Mouse (Mus musculus): ENCODE results near the gene Prr15l. TPM values are rescaled to one million over a fixed set of nuclear protein-coding genes. Genes with fewer than 3 reads are reported as not detected.

Prr15l gene
- total RNA-seq, 2 experiments from 2014 or later, result not detected

DNA sequence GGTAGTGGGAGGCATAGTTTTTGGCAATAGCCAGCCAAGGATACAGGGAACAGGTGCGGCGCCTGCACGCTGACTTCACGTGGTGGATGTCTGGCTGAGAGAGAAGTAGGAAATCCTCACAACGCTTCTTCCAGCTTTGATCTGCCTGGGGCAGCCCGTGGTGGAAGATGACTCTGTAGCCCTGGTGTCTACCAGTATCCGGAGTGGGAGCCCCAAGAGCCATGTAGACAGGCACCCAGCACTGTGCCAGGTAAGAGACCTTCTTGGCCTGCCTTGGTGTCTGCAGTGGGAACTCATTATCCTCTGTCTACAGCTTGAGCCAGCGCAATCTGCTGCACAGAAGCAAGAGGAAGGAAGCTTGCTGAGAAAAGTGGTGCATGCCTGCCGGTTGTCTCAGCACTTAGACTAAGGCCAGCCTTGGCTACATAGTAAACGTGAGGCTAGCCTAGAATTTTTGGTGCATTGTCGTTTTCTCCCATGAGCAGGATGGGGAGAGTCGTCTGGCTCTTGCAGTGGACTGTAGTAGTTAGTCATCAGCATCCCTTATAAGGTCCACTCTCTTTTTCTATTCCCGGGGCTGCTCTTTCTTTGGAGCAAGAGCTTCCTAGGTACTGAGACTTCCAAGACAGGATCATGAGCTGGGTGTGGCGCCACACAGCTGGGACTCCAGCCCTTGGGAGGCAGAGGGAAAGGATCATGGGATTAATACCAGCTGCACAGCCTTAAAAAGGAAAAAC lies 17.1 kb downstream of the Prr15l start:
- no peak for DNase-seq (ENCODE audit: low spot score in 2 of 2)

DNA sequence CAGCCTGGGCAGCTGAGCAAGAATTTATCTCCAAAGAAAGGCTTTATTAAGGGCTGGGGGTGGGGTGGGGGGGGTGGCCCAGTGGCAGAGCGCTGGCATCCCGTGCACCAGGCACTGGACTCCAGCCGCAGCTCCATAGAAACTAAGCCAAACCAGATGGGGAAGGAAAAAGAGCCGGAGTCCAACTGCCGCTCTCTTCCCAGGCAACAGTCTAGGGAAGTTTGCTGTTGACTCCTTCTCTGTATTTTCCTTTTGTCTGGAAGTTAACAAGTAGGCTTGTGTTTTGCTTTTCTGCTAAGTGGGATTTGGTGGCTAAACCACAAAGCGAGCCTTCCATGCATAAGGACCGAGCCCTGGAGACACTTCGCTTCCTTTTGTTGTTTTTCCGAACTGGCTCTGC lies 18.6 kb downstream of the Prr15l start:
- no peak for DNase-seq (ENCODE audit: low spot score in 2 of 2)

DNA sequence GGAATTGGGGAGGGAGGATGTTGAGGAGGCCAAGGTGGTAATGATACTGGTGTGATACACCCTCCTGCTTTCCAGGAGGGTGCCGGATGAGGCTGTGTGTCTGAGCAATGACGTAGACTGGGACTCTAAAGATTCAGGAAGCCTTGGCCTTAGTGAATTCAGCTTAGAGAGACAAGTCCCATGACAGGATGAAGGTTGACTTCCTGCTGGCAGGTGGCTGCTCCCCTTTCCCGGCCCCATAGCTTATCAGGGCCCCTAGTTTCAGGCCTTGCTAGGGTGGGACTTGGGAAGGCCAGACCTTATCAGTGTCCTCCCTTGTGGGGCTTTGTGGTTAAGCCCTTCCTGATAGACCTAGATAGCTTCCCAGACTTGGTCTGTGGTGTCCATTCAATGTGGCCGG lies 19.9 kb downstream of the Prr15l start:
- DNase-seq (ENCODE audit: low spot score in 2 of 2), result no peak

DNA sequence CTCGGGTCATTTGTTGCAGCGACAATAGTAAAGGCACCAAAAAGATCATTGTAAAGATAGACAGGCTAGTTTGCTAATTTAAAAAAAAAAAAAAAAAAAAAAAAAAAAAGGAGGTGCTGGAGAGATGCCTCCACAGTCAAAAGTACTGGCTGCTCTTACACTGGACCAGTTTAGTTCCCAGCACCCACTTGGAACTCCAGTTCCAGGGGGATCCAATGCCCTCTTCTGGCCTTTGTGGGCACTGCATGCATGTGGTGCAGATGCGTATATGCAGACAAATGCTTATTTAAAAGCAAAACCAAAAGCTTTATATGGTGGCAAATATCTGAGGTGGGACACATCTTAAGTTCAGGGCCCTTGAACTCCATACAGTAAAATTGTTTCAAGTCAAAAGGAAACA lies 22.9 kb downstream of the Prr15l start:
- DNase-seq (ENCODE audit: low spot score in 2 of 2), result no peak

DNA sequence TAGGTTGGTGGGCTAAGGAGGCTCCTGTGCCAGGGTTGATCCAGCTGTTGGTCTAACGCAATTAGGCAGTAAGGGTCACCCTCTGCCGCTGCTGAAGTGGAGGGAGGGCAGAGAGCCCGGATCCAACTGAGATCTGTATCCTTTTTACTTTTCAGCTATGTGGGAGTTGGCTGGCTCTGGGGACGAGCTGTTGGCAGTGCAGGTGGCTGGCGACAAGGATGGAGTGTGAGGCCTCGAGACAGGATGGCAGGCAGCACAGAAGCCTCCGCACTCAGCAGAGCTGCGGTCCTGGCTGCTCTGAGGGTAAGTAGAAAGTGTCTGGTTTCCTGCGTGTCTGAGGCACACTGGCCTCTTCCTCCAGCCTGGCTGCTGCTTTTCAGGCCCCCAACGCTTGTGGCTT lies 24.5 kb downstream of the Prr15l start:
- no peak for DNase-seq (ENCODE audit: low spot score in 2 of 2)

DNA sequence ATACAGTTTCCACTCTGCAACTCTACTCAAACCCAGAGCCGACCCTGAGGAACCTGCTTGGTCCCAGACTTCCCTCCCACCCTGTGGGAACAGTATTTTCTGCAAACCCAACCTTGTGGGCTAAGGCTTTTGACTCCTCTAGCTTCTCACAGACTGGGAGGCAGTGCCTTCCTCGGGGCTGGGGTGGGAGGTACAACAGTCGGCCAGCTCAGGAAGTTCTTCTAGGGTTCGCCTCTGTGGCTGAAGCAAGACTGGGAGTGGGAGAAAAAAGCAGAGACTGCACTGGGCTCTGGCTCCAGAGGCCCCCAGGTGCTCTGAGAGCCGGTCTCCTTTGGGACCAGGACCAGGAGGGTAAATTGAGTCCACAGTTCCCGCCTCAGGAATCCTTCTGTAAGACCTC lies 25.0 kb downstream of the Prr15l start:
- no peak for DNase-seq (ENCODE audit: low spot score in 2 of 2)

DNA sequence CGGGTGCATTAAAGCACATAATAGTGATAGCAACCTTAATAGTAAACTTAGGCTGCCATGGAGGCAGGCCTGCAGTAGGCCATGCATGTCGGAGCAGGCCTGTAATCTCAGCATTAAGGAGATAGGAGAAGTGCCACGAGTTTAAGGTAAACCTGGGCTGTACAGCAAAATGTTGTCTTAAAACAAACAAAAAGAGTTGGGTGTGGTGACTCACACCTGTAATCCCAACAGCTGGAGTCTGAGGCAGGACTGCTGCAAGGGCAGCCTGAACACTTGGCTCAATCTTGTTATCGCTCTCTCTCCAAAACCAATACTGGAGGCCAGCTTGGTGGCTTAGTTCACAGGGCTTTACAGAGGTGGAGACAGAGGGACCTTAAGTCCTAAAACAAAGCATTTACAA lies 27.2 kb downstream of the Prr15l start:
- DNase-seq (ENCODE audit: low spot score in 2 of 2), result no peak

DNA sequence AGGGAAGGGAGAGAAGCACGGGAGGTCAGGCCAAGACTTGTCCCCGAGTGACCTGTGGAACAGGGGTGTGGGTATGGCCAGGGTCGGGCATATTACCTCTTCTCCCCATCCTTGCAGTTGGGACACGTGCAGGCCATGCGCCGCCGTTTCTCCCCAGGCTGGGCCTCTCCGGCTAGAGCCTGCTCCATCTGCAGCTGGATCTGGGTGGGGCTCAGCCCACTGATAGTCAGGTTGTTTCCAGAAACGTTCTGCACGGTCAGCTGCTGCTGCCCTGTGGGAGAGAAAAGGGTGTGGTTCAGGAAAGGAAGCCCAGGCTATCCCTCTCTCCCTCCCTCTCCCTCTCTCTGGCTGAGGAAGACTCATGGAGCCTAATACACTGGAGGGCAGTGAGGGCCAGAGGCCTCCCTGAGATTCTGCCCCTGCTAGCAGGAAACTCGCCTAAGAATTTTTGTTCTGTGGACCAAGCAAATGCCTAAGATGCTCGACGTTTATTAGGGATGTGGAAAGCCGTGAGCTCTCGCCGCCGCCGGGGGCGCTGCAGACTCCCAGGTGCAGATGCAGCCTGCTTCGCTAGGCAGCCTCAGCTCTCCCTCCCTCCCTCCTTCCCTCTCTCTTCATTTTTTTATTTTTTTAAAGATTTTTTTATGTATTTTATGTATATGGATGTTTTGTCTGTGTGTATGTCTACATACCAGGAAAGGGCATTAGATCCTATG lies 28.3 kb downstream of the Prr15l start:
- DNase-seq (ENCODE audit: low spot score in 2 of 2), result no peak

DNA sequence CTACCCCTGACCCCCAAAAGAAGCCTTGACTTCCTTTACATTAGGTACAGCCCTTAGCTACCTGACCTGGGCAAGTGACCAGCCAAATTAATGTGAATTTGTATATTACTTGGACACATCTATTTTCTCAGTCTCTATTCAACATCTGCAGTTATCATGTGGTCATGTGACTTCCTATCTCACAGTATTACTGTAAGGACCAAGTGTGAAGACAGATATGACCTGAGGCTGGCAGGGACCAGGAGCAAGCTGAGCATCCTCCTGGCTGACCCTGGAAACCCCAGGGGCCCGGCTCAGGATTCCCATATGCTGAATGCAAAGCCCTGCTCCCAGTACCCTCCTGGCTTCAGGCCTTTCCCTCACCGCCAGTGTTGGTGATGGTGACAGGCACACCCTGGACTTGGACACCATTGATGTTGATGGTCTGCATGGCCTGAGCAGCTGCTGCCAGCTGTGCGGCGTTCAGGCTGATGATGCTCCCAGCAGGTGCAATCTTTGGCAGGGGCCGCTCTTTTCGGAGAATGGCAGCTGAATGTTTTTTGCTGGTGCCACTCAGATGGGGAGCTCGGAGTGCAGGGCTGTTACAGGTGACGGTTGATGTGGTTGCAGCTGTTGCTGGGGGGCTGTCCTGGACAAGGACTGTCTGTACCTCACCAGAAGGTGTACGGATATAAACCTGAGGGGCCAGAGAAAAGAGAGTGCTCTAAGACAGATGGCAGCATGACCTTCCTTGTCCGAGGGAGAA lies 29.3 kb downstream of the Prr15l start:
- no peak for DNase-seq (ENCODE audit: low spot score in 2 of 2)

DNA sequence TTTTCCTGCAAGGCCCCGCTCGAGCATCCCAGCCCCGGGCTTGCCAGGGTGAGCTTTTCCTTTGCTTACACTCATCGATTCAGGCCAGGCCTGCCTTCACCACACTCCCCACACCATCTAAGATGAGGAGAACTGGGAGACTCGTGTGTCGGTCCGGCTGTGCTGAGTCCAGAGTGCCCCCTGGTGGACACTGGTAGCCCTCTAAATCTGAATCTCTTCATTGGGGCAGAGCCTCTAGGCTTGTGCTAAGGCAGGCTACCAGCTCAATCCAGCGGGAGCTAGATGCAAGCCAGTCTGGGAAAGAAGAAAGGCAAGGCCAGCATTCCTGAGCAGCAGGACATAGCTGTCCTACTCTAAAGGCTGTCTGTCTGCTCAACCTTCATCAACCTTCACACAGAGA lies 35.7 kb downstream of the Prr15l start:
- DNase-seq (ENCODE audit: low spot score in 2 of 2), result peak; percentile 82 to 94

DNA sequence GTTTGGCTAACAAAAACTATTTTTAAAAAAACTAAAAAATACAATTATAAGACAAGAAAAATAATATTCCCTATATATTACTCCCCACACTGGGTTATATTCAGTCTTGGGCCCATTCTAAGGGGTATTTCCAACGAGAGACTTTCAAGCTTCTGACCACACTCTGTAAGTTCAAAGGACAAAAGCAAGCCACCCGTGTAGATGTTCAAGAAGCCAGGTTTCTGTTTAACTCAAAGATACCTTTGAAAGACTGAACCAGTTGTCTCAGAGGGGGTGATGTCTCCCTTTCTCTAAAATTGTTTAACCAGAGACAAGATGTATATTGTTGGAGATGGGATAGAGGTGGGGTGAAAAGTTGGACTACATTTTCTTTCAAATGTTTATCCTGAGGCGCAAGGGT lies 38.3 kb downstream of the Prr15l start:
- no peak for DNase-seq (ENCODE audit: low spot score in 2 of 2)

DNA sequence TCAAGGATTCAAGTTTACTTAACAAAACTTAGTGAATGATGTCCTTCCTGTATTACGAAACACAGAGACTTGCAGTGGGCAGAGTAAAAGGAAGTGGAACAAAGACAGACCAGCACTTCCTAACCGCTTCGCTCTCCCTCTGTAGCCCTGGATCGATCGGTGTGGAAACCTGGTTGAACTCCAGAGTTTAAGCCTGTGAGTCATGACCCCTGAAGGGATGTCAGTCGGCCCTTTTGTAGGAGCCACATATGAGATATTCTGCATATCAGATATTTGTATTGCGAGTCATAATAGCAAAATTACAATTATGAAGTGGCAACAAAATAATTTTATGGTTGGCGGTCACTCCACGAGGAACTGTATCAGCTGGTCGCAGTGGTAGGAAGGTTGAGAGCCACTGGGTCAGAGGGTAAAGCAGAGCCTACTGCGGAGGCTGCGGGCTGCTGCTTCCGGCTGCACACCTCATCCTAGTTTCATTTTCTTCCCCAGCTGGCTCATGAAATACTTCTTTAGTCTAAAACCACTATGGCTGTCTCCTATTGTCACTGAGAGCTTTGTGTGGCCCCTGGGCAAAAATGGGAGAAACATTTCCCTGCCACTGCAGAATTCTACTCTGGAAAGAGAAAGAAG lies 39.1 kb downstream of the Prr15l start:
- DNase-seq (ENCODE audit: low spot score in 2 of 2), result no peak

DNA sequence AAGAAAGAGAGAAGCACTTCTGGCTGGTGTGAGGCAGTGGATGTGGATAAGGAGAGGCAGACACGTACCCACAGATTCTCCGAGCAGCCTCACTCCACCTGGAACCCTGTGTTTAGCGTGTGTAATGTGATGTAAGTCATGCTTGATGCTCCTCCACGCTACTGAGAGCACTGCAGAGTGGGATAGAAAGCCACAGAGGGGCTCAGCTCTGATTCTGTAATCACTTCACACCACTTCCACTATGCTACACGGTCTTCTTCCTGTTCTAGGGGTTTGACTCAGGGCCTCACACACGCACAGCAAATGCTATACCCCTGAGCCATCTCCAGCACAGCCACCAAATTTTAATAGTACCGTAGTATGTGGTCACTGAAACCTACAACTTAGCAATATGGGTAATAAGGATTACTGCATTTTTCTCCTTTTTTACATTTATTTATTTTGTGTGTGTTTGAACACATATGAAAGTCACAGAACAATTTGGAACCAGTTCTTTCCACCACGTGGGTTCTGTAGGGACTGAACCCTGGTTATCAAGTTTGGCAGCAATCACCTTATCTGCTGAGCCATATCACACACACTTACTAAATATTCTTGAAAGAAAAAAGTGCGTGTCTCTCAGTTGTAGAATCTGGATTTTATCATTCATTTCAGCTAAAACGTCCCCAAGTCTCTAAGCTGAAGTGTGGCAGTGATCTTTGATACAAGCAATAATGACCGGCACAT lies 39.8 kb downstream of the Prr15l start:
- DNase-seq (ENCODE audit: low spot score in 2 of 2), result no peak

DNA sequence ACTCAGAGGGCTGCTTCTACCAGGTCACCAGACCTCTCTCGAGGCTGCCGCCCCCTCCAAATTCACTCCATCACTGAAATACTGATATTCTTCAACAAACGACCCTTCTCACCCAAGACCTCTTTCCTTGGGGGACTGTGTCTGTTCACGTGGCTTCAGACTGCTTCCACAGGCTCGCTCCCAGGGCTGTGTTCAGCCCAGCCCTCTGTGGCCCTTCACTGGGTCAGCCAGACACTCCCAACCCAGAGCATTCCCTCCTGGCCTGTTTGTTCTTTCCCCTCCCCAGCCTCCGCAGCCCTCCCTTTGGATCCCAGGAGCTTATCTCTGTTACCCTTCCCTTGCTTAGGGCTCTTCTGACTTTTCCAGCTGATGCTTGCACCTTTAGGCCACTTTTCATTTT lies 40.6 kb downstream of the Prr15l start:
- no peak for DNase-seq (ENCODE audit: low spot score in 2 of 2)

DNA sequence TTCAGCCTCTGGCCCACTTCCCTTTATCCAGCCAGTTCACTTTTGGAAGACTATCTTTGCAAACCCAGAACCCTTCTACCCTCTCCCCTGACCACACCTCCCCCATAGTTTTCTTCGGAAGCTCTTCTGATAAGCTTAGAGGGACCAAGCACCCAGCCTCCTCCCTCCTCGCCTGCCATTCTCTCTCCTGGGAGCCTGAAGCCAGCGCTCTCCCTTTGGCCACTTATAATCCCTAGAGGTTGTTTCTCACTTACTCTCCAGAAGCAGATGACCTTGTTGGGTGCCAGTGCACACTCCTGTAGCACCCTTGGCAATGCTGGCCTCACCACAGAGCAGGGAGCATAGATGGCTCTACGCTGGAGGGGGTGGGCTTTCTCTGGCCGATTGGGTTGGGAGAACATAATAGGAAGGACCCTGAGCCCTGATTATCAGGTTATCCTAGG lies 41.4 kb downstream of the Prr15l start:
- no peak for DNase-seq (ENCODE audit: low spot score in 2 of 2)

DNA sequence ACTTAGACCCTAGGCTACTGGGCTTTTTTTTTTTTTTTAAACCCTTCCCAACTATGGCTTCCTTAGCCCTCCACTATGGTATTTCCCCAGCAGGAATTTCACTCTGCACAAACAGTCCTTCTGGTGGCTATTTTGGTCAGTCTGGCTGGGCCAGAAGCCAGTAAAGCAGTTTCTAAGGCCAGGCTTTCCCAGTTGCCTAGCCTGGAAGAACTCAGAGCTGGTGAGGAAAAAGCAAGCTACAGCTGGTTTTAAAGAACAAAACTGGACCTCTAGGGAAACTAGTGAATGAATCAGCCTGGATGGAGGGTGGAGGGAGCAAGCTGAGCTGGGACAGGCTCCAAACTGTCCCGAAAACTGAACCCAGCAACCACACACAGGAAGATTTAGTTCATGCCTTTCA lies 41.8 kb downstream of the Prr15l start:
- DNase-seq (ENCODE audit: low spot score in 2 of 2), result peak in 1 of 2 experiments; percentile 51

DNA sequence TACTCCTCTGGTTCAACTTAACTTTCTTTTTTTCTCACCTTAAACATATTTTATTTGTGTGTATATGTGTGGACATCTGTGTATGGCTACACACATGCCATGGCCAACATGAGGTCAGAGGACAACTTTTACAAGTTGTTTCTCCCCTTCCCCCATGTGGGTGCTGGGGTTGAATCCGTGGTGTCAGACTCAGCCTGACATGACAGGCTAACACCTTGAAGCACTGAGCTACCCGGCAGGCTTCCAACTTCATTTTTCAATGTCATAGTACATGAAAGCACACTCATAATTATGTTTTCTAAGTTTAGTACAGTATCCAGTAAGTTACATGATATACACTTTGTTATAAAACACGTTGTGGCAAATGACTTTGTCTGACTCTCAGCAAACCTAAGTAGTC lies 42.4 kb downstream of the Prr15l start:
- DNase-seq (ENCODE audit: low spot score in 2 of 2), result no peak

DNA sequence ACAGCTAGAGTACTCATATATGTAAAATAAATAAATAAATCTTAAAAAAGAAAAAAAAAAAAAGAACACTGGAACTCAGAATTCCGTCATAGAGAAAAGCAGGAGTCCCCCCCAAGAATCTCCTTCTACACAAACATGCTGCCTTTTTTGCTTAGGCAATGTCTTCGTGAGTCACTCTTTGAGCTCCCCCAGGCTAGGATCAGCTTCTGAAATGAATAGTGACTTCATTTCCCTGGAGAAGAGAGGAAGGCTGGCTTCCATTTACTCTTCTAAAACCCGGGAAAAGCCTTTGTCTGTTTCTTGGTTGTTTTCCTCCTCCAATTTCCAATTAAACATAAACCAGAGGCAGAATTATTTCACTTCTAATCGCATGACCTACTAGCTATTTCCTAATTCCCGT lies 45.0 kb downstream of the Prr15l start:
- DNase-seq (ENCODE audit: low spot score in 2 of 2), result no peak

DNA sequence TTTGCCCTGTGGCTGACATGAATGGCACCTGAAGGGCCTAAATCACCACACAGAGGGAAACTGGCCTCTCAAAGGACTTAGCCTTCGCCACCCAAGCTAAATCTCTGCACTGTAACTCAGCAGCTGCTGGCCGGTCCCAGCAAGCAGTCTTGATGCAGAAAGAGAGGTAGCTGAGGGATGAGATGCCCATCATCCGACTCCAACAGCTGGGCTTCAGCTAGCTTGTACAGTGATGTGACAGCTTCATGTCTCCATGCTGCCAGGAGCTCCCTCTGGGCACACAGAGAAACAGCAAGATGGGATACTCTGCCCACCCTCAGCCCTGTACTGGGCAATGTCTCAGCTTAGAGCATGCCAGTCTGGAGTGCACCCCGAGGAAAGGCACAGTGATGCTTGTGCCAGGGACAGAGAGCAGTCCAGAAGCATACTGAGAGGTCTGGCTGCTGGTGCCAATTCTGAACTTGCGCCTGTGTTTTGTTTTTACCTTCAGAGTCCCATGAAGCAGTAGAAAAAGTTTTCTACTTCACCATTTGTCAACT lies 45.6 kb downstream of the Prr15l start:
- peak in 1 of 2 experiments; percentile 39 for DNase-seq (ENCODE audit: low spot score in 2 of 2)

DNA sequence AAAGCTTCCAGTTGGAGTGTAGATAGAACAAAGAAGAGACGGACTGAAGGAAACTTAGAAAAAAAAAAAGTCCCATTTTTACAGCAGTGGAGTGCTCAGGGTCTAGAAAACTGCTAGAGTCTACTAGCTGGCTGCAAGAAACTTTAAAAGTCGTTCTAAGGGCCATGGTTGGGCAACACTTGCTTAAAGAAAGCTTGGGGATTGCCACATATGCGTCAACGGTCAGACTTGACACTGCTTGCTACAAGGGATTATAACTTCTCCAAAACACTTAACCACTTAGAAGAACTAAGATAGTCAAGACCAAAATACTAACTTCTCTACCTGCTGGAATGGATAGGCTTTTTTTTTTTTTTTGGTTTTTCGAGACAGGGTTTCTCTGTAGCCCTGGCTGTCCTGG lies 46.9 kb downstream of the Prr15l start:
- no peak for DNase-seq (ENCODE audit: low spot score in 2 of 2)

All from layer of hippocampus, adult 18-20 months (tissue).